Mouse (Mus musculus) right cerebral cortex, adult 2 months (tissue): ENCODE measurements around the gene Ahdc1.

Experiments
- DNase-seq, 2 experiments: peaks; one replicate each; pipeline ENCODE4 v3.0.0; 2021 to 2022; ENCODE audit warnings: low spot score in 2 of 2

Ahdc1 gene

GRCm38 (mm10) chr4:133017597-133018262, 6.7 kb downstream of the Ahdc1 start:
- peak in 1 of 2 experiments; percentile 75 for DNase-seq

DNA sequence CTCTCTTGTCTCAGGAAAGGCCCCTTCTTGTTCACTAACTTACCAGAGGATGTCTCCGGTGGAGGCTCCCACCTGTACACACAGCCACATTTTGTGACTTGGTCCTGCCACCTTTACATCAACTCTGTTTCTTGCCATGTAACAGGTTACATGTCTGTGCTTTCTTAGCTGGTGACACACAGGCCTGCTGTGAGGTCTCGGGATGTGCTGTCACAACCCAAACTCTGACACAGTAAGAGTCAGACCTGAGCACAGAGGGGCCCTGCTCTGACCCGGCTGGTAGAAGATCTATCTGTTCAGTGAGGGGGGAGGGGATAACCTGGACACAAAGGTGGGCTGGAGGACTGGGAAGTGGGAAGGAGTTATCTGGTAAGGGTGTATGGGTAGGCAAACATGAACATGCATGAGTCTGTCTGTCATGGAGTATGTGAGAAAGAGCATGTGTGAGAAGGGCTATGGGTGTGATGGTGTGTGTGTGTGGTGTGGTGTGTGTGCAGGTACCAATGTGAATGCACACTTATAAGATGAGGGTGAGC, 7.3 kb downstream of the Ahdc1 start:
- DNase-seq, result peak in 1 of 2 experiments; percentile 1

DNA sequence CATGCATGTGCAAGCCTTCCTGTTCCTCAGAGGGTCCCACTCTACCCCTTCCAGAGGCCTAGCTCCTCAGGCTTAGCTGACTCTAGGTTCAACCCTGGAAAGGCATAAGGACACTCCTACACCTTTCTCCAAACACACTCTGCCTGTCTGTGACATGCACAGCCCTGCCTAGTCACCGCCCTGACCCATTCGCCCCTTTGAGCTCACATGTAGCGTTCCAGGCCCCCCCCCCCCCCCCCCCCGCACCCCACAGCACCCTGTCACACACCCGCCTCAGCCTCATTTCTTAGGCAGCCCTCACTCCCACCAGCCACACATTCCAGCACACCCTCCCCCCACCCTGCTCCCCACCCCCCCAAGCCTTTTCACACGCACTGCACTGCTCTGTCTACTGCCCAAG, 9.7 kb downstream of the Ahdc1 start:
- DNase-seq, result no peak

DNA sequence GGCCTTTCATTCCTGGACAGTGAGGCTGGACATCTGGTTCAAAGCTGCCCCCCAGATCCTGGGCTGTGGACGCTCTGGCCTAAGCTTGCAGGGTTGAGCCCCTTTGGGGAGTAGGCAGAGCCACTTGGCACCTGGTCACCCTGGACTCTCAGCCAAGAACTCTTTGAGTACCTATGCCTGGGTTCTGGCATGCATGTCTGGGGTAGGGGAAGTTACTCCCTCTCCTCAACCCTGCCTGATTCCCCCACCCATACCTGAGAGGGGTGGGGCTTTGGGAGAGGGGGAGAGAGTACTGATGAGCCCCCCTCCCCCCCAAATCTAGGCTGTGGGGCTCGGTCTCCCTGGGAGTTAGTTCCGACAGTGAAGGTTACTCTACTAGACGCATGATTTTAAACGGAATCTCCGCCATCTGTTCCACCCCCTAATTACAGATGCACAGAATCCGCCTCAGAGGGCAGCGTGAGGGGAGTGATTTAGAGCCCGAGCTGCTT, 10.2 kb downstream of the Ahdc1 start:
- no peak for DNase-seq

GRCm38 (mm10) chr4:133022217-133022616, 11.2 kb downstream of the Ahdc1 start:
- DNase-seq, result no peak

- DNase-seq, result no peak
Observed at GRCm38 (mm10) chr4:133022954-133023635, 12.0 kb downstream of the Ahdc1 start.

DNA sequence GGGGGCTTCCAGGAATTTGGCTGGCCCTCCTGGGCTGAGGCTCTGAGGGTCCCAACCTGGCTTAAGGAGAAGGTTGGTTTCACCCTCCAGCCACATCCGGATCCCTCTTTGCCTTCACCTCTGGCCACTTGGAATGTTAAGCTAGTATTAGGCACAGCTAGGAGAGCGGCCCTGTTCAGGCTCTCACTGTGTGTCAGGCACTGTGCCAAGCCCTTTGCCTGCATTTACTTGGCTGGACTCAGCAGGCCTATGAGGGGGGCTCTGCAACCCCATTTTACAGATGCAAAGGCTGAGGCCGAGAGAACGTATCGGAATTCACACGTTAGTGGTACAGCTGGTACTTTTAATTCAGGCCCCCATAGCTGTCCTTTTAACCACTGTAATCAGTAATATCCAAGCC, 12.6 kb downstream of the Ahdc1 start:
- DNase-seq, result no peak

DNA sequence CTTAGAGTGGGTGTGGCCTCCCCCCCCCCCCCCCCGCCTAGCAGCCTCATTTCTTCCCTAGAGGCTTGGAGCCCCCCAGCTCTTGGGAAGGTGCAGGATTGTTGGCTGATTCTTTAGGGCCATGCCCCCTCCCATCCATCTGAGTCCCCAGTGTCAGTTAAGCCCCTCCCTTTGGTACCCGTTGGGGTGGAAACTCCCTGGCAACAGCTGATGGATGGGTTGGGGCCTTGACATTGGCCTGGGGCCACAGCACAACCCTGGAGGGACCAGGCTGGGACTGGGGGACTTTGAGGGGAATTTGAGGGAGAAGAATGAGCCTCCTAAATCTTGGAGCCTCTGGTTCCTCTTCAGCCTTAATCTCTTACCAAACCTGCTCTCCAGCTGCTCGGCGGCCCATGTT, 13.3 kb downstream of the Ahdc1 start:
- DNase-seq, result no peak

GRCm38 (mm10) chr4:133024969-133025685, 14.1 kb downstream of the Ahdc1 start:
- DNase-seq, result no peak

DNA sequence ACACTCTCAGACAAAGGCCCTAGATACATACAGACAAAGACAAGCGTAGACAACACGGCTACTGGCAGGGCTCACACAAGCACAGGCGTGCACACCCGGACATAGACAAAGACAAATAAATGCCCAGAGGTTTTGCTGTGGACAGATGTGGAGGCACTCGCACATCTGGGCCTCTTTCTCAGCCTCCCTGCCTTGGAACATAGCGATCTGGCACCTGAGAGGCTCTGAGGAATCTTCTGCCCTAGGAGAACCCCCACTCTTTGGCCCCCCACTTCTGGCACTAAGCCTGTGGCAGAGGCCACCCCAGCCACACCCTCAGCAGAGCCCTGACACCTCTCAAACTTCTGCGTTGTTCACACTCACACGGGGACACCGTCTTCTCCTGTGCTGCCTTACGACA, 15.2 kb downstream of the Ahdc1 start:
- DNase-seq, result no peak

DNA sequence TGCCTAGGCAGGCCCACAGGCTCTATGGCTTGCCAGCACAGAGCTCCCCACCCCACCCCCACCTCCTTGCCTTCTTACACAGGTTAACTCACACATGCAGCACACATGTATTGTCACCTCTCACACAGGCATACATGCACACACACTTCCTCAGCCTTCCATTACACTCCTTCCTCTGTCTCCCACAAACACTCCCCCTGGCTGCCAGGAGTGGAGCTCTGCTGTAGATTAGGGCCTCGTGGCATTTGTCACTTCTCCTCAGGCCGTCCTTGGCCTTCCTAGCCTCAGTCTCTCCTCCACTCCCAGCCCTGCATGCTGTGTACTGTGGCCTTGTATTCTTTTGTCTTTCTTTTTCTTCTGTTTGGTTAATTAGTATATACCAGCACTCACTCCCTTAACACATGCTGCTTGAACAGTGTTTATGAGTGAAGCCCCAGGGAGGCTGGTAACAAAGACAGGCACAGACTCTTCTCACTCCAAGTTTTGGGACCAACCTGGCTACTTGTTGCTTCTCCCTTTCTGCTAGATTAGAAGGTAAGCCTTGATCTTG, 15.8 kb downstream of the Ahdc1 start:
- DNase-seq, result no peak

DNA sequence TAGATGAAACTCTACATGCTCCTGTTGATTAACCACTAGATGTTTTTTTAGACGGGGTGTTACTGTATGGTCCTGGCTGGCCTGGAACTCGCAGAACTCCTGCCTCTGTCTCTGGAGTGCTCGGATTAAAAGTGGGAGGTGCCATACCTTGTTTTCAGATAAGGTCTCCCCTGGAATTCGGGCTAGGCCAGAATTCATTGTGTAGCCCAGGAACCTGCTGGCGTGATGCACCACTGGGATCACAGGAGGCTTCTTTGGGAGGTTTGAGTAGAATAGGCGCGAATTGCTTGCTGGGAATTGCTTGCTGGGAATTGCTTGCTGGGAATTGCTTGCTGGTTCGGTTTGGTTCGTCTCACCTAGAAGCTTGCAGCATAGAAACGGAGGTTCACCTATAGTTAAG, 16.7 kb downstream of the Ahdc1 start:
- DNase-seq, result no peak

DNA sequence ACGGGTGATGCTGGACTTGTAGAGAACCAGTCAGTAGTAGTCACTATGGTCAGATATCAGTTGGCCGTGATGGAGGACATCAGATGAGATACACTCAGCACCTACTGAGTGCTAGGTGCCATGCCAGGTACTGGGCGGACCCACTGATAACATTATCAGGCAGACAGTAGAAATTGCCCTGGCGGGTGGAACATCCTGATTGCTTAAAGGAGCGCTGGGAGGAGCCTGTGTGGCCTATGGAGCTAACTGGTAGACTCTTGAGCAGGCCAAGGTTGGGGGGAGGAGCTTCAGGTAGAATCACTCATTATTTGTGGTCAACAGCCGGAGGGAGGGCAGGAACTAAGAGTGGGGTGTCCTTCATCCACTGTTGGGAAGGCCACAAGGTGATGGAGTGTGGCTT, 17.1 kb downstream of the Ahdc1 start:
- DNase-seq, result no peak

- no peak for DNase-seq
Observed at GRCm38 (mm10) chr4:133028875-133029274, 17.8 kb downstream of the Ahdc1 start.

GRCm38 (mm10) chr4:133032410-133033095, 21.5 kb downstream of the Ahdc1 start:
- no peak for DNase-seq

GRCm38 (mm10) chr4:133034478-133034877, 23.4 kb downstream of the Ahdc1 start:
- DNase-seq, result no peak

DNA sequence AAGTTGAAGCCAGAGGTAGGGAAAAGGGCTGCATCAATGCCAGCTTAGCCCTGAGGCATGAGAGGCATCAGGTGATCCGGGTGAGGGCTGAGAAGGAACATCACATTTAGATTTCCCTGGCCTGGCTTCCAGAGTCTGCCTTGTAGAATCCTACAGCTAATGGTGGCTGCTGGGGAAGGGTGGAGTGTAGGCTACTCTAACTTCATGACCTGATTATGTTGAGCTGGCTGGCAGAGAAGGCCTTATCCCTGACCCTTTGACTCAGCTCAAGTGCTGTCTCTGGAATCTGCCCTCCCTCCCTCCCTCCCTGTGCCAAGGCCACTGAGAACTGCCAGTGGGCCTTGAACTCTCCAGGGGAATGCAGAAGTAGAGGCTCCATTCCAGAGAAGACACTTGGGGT, 24.4 kb downstream of the Ahdc1 start:
- no peak for DNase-seq

DNA sequence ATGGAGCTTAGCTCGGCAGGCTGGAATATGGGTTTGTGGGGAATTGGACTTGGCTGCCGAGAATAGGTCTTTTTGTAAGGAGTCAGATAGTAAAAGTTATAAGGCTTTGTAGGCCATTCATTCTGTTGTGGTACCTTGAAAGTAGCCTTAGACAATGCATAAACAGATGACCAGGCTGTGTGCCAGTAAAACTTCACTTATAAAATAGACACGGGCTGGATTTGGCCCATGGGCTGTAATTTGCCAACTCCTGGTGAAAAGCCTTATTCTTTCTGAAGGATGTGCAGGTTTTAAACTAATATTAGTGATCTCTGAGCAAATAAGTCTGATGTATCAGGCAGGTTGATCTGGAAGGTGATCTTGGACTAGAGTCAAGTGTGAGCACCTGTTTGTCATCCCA, 24.9 kb downstream of the Ahdc1 start:
- DNase-seq, result no peak

GRCm38 (mm10) chr4:133037293-133037692, 26.2 kb downstream of the Ahdc1 start:
- no peak for DNase-seq

DNA sequence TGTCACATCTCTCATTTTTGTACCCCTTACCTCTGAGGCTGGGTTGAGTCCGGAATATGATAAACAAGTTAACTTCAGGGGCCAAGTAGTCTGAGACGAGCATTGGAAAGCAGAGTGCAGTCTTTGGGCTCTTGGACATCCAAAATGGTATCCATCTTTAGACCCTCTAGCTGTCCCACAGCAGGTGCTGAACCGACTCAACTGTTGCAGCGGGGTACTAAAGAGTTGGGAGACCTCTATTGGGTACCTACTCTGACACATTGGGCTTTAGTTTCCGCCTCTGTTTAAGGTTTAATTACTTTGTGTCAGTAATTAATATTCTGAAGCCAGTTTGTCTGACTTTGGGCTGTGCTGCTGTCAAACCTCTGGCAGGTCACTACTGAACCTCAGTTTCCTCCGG, 26.7 kb downstream of the Ahdc1 start:
- no peak for DNase-seq

GRCm38 (mm10) chr4:133038521-133039115, 27.6 kb downstream of the Ahdc1 start:
- DNase-seq, result no peak
